Mouse (Mus musculus) adrenal gland, adult (tissue): ENCODE data around the gene Nemp1.

ENCODE experiments used
- DNase-seq, 2 experiments: peaks; one replicate each; pipeline ENCODE4 v3.0.0; 2022 to 2023; ENCODE audit warnings: low spot score in 1 of 2; ENCODE audit not compliant: inconsistent age in 2 of 2

The Nemp1 gene

DNA sequence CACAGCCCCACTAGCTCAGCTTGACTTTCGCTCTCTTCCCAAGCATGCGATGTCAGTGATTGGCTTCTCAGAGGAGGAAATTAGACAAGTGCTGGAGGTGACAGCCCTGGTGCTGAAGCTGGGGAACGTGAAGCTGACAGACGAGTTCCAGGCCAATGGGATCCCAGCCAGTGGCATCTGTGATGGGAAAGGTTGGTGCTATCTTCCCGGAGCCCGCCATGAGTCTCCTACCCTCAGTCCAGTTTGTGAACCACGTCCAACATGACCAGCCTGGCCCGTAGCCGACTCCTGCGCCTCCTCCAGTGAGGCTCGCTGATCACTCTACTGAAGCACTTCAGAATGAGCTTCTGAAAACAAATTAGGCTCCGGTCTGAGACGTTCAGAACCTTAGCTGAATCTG lies 43.6 kb downstream of the Nemp1 start:
- DNase-seq = no peak

DNA sequence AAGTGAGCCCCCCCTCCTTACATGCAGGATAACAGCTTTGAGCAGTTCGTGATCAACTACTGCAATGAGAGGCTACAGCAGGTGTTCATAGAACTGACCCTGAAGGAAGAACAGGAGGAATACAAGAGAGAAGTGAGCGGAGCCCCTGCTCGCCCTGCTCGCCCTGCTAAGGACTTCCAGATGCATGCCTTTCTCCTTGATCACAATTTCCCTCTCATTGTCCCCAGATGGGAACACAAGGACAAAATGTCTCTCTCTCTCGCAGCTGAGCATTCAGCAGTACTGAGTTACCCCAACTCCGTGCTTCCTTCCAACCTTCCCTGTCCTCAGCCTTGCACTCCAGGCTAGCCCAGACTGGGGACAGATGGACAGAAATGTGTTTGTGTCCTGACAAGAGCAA lies 46.0 kb downstream of the Nemp1 start:
- DNase-seq = no peak

DNA sequence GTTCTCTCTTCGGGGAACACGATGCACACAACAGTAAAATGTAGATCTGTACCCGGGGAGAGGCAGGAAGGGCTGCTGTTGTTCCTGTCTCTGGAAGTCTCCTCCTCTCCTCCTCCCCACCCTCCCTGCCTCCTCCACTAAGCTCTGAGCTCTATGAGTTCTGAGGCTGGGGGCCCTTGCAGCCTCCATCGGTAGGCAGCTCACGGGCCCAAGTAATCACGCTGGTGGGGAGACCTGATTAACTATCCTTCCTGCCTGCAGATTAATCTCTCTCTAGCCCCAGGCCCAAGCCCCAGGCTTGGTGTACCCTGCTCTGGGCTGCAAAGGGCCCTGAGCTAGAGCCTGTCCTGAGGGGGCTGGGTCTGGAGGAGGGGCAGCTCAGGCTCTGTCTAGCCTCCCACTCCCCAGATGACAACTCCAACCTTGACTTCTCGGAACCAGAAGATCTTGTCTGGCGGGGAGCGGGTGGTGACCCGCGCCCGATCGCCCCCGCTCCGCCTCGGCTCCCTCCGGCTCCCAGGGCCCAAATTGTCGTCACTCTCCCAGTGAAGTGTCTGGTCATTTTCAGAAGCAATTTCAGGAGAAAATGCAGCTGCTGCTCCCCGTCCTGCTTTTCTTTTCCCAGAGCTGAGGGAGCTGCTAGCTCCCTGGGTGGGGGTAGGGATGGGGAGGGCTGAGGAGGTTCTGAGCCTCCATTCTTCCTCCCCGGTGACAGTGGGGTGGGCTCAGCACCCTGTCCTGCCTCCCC lies 55.1 kb downstream of the Nemp1 start:
- DNase-seq = no peak

GRCm38 (mm10) chr10:127724178-127724577 lies 57.5 kb downstream of the Nemp1 start, which contains the start of gene Tac2:
Gene Tac2, plus strand, starts transcription at chr10:127724478.
- DNase-seq = no peak

DNA sequence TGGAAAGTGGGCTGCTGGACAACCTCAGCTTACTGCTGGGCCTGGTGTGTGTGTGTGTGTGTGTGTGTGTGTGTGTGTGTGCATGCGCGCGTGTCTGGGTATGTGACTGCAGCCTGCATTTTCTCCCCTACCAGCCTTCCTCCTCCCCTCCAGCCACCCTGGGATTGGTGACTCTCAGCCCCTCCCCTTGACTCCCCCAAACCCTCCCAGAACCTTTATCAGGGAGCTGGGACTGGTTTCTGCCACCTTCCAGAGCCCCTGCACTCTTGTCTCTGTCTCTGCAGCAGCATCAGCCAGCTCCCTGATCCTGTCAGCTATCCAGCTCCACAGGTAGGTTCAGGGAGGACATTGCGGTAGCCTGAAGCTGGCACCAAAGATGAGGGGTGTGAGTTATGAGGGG lies 58.4 kb downstream of the Nemp1 start:
- DNase-seq = no peak

DNA sequence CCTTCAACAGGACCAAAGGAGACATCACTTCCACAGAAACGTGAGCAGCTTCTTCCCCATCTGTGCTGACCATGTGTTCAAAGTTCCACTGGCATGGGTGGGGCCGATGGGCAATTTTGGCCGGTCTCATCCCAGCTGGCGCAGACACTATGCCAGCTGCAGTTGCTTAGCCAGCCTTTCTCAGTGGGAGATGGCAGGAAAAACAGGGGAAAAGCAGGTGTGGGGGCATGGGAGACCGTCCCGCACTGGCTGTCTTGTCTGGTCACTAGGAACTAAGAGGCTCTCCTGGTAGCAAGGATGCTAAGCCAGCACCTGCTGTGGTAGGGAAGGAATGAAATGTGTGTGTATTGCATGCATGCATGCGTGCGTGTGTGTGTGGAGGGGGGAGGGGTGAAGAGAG lies 61.7 kb downstream of the Nemp1 start:
- DNase-seq = no peak

GRCm38 (mm10) chr10:127730285-127730932 lies 63.7 kb downstream of the Nemp1 start:
- DNase-seq = no peak

DNA sequence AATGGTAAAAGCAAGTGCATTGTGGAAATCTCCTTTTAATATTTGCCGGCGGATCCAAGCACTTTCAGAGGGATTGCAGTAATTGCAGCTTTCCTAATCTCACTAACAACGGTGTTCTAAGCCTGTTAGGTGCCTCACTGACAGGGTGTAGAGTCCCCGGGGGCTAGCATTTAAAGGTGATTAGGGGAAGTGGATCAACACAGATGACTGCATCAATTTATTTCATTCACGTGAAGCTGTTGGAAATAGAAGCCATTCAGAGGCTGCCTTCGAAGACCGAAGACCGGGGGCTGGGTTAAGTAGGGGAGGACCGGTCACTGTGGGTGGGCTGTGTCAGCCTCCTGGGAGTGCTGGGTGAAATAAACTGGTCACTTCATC lies 64.2 kb downstream of the Nemp1 start:
- DNase-seq = no peak

GRCm38 (mm10) chr10:127731397-127731796 lies 64.7 kb downstream of the Nemp1 start:
- no peak for DNase-seq

DNA sequence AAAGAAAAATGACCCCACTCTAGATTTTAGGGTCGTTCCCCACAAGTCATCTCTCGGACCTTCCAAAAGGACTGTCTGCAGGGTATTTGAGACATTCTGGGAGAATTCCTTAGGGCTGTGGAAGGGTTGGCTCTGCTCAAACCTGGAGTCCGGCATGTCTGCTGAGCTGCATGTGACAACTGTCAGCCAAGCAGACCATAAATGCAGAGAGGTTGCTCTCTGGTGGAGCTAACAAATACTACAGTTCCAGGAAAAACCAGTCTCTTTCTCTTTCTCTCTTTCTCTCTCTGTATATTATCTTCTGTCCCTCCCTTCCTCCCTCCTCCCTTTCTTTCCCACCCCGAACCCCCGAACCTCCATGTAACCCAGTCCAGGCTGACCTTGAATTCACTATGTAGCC lies 67.7 kb downstream of the Nemp1 start:
- peak in 1 of 2 experiments; percentile 69 for DNase-seq

- DNase-seq = peak in 1 of 2 experiments; percentile 38
These were observed 69.6 kb downstream of the Nemp1 start for GRCm38 (mm10) chr10:127736266-127736665.

DNA sequence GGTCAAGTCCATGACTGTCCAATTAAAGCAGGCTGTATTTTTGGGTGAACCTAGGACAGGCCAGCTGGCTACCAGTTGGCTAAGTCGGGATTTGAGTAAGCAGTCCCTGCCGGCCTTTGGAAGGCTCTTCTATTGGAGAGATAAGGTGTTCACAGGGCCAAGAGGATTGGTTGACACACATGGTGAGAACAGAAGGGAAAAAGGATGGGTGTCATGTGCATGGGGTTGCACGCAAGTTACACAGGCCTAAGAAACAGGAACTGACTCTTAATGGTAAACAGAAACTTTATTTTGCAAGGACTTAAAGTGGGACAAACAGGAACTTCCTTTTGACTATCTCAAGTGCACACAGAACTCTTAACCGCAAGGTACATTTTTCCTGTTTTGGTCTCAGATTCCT lies 70.2 kb downstream of the Nemp1 start:
- DNase-seq = peak in 1 of 2 experiments; percentile 60

GRCm38 (mm10) chr10:127737552-127737951 lies 70.9 kb downstream of the Nemp1 start:
- DNase-seq = peak in 1 of 2 experiments; percentile 42

DNA sequence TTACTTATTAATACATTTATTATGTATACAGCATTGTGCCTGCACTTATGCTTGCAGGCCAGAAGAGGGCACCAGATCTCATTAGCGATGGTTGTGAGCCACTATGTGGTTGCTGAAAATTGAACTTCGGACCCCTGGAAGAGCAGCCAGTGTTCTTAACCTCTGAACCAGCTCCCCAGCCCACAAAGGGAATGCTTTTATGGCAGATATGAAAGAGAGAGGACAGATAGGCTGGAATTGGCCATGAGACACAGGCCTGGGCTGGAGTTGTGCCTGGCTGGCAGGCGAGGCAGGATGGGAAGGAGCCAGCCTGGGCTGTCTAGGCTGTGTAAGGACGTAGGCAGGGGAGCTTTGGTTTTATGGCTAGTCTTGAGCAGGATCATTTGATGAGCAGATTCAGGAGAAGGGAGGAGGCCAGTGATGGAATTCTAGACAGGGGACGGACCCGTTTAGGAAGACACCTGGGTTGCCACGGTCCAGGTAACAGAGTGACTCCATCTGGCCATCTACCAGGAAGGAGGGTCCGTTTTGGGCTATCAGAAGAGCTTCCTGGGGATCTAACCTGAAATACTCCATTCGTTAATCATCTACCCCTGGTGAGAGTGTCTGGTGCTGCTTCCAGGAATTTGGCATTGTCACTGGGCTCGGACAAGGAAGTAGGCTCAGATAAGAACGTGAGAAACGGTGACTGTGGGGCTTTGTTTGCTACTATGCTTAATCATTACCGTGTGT lies 71.6 kb downstream of the Nemp1 start:
- DNase-seq = peak in 1 of 2 experiments; percentile 69

DNA sequence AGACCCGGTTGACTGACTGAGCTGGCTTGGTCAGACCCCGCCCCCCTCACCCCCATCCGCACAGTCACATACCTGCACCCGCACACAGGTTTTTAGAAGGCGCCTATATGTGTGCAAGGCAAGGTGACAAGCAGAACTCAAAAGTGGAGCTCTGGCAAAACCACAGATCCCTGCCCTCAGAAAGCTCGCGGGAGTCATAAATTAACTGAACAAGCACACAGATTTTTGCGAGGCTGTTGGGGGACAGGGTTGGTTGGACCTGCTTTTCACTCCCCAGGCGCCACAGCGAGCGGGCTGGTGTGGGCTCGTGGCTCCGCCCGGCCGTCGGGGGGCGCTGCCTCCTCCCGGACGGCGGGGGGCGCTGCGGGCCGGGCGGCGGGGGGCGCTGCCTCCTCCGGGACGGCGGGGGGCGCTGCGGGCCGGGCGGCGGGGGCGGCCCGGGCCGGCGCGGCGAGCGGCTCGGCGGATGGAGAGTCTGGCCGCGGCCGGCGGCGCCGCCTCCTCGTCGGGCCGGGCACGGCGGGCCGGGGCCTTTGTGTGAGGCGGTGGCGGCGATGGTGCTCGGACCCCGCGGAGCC lies 72.5 kb downstream of the Nemp1 start, which contains the start of gene Zbtb39:
Gene Zbtb39, plus strand, starts transcription at position 456 of the 578 bp plus-strand sequence.
- DNase-seq = peak; percentile 87 to 94

DNA sequence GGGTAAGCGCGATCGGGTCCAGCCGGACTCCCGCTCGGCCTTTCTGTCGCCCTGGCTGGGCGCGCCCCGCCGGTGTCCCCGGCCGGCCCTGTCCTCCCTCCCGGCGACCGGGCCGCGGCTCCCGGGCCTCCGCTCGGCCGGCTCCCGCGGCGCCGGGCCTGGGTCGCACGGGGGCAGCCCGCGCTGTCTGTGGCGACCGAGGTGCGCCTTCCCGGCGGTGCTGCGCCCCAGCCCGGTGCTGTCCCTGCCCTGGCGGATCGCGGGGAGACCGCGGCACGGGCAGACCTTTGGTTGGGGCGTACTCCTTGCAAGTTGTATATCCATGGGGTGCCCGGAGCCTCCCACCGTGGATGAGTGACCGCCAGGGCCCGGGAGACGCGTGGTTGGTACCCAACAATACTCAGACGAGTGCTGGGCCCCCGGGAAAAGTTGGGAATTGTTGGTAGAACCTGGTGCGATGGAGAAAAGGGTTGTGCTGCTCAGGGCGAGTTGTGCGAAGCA lies 73.0 kb downstream of the Nemp1 start:
- no peak for DNase-seq

DNA sequence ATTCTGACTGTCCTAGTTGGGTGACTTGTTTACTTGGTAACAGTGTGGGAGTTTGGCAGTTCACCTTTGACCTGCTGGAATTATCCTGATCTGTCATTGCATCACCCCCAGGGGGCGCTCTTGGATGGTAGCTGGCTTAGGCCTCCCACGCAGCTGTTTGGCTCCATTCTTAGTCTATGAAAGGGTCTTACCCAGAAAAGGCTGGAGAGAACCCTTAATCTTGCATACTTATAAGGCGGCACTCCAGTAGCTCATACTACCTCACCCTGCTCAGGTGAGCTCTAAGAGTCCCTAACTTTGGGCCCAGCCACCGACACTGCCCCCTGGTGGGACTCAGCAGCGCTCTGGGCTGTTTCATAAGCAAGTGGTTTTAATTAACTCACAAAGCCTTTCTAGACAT lies 78.0 kb downstream of the Nemp1 start:
- DNase-seq = peak; percentile 65 to 86

DNA sequence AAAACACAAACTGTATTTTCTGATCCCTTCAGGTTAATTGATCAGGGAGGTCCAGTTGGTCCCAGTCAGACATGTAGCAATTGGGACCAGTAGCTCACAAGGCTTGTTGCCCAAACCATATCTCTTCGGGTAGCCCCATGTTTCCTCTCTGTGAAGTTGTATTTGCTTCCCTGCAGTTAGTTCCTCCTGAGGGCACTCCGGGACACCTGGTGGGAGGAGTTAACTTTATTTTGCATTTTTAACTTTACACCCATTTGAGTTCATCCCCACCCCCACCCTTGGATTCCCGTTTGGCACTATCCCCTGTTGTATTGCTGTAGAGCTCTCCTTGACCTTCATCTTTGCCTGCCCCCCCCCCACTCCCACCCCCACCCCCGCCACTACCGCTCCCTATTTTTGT lies 79.2 kb downstream of the Nemp1 start:
- DNase-seq = peak in 1 of 2 experiments; percentile 42

GRCm38 (mm10) chr10:127747254-127747653 lies 80.6 kb downstream of the Nemp1 start:
- DNase-seq = no peak

GRCm38 (mm10) chr10:127748847-127749612 lies 82.3 kb downstream of the Nemp1 start:
- DNase-seq = peak; percentile 91 to 93
